Mouse (Mus musculus): ENCODE results near the gene Arhgap6.
"Not testable (repeated sequence)": the region's sequence is repeated elsewhere in the genome, so short reads cannot be mapped to it uniquely, and the experiment has no call there.

Arhgap6 gene

DNA sequence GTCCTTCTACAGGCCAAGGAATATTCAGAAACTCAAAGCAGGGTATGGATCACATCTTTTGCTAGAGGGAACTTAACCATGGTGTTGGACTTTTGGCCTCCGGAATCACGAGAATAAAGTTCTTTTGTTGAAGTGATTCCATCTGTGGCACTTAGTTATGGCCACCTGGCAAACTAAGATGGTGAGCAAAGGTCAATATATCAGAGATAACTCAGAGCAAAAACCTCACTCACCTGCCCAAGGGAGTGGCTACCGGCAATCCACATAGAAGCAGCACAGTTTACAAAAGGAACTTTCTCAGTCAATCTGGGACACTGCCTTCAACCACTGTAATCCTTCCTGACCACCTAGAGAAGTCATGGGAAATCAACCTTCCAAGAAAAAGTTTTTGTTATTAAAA is 513.7 kb downstream of the Arhgap6 start:
- DNase-seq (ENCODE audit: low read depth, low spot score): no peak

DNA sequence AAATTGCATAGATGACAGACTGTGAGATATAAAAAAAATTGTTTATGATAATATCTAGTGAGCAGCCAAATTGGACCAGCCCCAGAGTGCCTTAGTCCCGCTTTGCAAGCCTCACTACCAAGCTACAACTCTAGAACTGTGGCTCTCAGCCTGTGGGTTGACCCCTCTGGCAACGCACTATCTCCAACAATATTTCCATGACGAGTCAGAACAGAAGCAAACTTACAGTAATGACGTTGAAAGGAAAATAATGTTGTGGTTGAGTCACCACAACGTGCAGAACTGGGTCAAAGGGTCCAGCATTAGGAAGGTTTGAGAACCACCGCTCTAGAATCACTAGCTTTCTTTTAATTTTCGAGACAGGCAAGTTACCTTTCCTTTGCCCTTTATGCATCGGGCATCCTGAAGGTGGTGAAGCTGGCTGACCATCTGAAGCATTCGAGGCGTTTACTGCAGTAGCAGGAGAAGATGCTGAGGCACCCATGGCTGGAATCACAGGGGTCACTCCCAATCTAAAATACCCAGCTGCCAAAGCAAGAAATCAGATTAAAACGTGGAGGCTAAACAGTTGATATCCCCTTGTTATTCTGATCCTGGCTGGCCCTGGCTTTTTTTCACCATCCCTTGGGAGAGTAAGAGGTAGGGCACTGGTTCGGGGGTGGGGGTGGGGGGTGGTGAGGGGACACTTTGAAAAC is 524.3 kb downstream of the Arhgap6 start:
- no peak for DNase-seq (ENCODE audit: low read depth, low spot score)

DNA sequence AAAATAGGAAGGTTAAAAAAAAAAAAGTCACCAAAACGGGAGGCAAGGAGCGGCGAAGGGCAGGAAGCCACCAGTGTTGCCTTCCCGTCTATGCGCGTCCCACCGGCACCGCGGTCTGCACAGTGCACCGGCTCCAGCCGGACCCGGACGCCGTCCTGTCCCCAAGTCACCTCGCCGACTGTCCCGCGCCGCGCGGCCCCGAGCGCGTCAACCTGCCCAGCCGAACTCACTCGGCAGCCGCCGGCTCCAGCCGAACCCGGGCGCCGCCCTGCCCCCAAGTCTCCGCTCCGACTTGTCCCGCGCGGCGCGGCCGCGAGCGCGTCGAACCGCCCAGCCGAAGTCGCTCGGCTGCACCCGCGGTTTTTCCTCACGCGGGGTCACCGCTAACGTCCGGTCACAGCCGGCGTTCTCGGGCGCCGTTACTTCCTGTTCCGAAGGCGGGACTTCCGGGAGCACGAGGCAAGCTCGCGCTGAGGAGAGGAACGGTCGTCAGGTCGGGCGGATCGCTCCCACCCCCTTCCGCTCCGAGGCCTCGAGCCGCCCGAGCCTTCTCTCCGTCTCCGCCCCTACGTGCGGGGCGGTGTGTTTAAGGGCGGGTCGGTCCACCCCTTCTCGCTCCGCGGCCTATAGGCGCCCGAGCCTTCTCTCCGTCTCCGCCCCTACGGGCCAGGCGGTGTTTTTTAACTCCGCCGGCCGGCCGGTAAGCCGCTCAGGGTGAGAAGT is 525.2 kb downstream of the Arhgap6 start, which contains the start of gene Hccs:
Gene Hccs (minus strand): TSS at position 428 of the 723 bp plus-strand sequence.
- DNase-seq (ENCODE audit: low read depth, low spot score): peak; percentile 96

DNA sequence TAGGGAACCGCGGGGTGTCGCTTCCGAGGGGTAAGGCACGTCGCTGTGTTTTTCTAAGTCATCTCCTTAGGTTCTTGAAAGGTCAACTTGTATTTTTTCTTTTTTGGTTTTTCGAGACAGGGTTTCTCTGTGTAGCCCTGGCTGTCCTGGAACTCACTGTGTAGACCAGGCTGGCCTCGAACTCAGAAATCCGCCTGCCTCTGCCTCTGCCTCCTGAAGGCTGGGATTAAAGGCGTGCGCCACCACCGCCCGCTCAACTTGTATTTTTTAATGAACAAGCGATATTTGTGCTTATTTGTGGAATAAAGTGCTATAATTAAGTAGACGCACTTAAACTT is 525.7 kb downstream of the Arhgap6 start:
- not testable (repeated sequence) for DNase-seq (ENCODE audit: low read depth, low spot score)

DNA sequence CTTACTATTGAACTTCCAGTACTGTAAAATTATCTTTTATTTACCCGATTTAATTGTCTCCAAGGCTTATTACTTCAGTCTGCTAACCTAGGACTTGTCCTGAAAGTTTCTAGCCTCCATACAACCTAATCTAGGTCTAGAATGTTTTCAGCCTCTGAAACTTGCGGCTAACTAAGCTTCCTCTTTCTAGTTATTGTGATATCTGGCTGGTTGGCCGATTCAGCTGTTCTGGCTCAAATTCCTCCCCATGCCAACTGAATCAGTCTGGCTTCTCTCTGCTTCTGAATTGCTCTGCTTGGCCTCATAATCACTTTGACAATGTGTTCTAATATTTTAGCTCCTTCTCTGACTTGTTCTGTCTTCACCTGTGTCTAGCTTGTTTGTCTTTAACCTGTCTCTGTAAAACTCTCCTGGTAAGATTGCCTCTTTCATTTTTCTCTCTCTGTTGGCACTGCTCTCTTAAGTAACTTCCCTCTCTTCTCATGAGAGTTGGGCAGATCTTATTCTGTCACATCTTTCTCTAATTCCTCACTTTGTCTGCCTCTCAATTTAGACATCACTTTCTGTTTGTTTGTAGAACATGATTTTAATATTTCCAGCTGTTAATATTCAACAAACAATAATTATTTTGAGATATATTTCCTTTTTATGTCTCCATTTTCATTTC is 531.2 kb downstream of the Arhgap6 start:
- no peak for DNase-seq (ENCODE audit: low read depth, low spot score)

DNA sequence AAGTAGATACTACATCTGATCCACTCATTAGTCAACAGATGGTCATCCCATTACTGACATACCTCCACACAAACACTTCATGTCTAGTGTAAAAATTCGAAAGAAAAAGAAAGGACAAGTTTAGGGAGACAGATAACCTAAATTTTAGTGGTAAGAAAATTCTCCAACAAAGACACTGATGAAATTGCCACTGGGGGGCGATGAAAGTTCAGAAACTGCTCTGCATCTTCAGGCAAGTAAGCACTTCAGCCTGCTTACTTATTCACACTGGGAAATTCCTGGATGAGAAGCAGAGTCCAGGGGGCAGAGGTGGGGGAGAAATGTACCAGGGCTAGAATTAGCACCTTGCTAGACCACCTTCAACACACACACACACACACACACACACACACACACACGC is 537.4 kb downstream of the Arhgap6 start:
- DNase-seq (ENCODE audit: low read depth, low spot score): peak; percentile 67

DNA sequence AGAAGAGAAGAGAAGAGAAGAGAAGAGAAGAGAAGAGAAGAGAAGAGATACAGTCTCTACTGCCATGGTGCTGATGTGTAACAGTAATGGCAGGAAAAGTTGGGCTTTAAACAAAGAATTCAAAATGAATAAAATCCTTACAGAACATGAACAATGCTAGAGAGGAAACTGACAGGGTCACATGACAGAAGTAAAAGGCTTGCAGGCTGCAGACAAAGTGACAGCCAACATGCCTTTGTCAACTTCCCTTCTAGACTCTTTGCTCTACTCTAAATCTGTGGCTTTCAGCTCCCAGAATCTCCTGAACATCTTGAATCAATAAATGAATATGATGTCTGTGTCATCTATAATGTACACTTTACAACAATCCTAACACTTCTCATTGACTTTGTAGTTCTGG is 542.7 kb downstream of the Arhgap6 start:
- no peak for DNase-seq (ENCODE audit: low read depth, low spot score)

DNA sequence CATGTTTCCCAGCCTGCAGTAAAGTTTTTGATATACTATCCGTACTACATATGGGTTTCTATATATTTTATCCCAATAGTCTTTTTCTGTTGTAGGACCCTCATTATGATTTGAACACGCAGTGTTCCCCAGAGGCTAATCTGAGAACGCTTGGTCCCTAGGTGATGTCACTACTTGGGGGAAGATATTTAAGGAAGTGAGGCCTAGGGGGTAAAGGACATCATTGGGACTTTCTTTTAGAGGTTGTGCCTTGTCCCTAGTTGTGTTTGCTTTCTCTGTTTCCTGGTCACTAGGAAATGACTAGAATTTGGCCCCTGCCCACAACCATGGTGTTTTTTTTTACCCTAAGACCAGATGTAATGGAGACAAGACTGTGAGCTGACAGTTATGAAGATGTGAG is 543.3 kb downstream of the Arhgap6 start:
- no peak for DNase-seq (ENCODE audit: low read depth, low spot score)
